Comparison of ENCODE assay signal across 10 mouse cellular contexts in genomic region chr4:135495810-135496209, GRCm38 (mm10). TPM values are rescaled to one million over a fixed set of nuclear protein-coding genes. Genes with fewer than 3 reads are reported as not detected.
DNase-seq lines count a peak whose midpoint lies in the region; TF ChIP-seq lines count a peak whose summit lies in the region.
"Had no signal": no experiment of that assay in that cellular context is flagged by ENCODE, and none has a peak within 500 bp of the region (broad histone marks: within the 10 kb centered on the region; RNA-seq: fewer than 3 reads in every experiment).

No protein-coding gene starts in this region.

- no peak for DNase-seq in layer of hippocampus, adult 2 months (ENCODE audit: low spot score in 2 of 2)
- DNase-seq in layer of hippocampus, adult 11-12 months (ENCODE audit: low spot score) = no peak
- peak; percentile 31 for DNase-seq in cerebellum, adult 8-10 months
- peak; percentile 45 for DNase-seq in gastrocnemius, postnatal 10 days
- DNase-seq in kidney, adult 11 months = peak; percentile 91
- DNase-seq in lung, adult 18-20 months = peak; percentile 75 to 86
- DNase-seq in retina, embryonic 14.5 days (ENCODE audit: low spot score) = peak; percentile 74
- DNase-seq in thymus, postnatal 10 days (ENCODE audit: low spot score in 2 of 2) = no peak

- peak; percentile 13; the same call in 1 of the 2 replicates for TF ChIP-seq CTCF in layer of hippocampus, adult 2 months (conservative IDR thresholded peaks at IDR 0.05)

- no peak overlapping the region for H3K27ac ChIP-seq in layer of hippocampus, adult 2 months

- H3K4me3 ChIP-seq in layer of hippocampus, adult 2 months = peak overlapping the region; percentile 74; the same call in 1 of the 2 replicates

RNA-seq across cellular contexts. Expression of gene Nipal3, which starts 1.0 kb away (rescaled TPM):
- total RNA-seq in layer of hippocampus, adult 2 months (2021) = 10 to 100 TPM; 81.8 to 85.3 TPM
- 1 to 10 TPM; 6.4 to 6.9 TPM for total RNA-seq in gastrocnemius, postnatal 10 days (2021)

RNA-seq across cellular contexts. Expression of gene Stpg1, which starts 1.2 kb away (rescaled TPM):
- 1 to 10 TPM; 1.4 to 2.2 TPM for total RNA-seq in layer of hippocampus, adult 2 months (2021)
- total RNA-seq in gastrocnemius, postnatal 10 days (2021) = not detected
- total RNA-seq: CH12.LX; gastrocnemius, postnatal 36 days had no signal

Comparison
In these comparisons a context has a peak if more than half of its experiments do, and no peak if none do; other contexts are left out.
1. DNase-seq: peak in cerebellum, adult 8-10 months (single experiment), gastrocnemius, postnatal 10 days (single experiment), kidney, adult 11 months (single experiment), lung, adult 18-20 months (2 of 2) and retina, embryonic 14.5 days (single experiment); none in layer of hippocampus, adult 2 months (0 of 2), layer of hippocampus, adult 11-12 months (single experiment) and thymus, postnatal 10 days (0 of 2).
2. RNA of gene Nipal3, which starts 1.0 kb away (total RNA-seq): 81.8 to 85.3 TPM in layer of hippocampus, adult 2 months; 6.4 to 6.9 TPM in gastrocnemius, postnatal 10 days; every median in the first group is over 10 times any median in the second.